Mouse (Mus musculus): ENCODE measurements around the gene Krtap24-1.

DNA sequence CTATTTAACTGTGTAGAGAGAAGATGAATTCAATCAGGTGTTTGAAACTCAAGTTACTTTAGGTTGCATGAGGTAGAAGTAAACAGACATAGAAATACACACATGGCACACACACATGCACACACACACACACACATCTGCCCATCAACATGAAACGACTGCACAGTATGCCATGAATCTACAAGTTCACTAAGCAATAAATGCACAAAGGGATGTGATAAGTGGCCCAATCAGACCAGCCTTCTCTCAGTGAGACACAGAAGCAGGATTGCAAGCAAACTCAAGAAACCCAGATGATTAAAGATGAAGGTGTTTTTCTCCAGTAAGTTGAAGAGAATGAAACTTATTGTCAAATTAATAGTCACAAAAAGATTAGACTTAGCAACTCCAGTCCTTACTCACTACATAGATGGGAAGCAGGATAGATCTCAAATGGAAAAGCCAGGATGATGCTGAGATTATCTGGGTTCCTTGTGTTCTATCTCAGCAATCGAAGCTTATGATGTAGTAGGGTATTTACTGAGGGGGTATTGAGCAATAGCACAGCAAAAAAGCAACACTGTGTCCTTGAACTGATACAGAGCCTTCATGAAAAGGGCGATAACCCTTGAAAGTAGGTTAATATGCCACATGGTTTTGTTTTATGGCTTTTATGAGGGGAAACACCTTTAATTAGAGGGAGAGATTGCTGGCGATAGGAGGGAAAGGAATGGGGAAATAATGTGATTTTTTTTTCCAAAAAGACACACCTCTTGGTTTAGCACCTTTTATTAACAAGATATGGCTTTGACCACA lies 36.0 kb downstream of the Krtap24-1 start:
- TF ChIP-seq CTCF (IDR thresholded peaks at IDR 0.05; ENCODE audit: low read depth, low read length) (no peak), EP300 (IDR thresholded peaks at IDR 0.05; ENCODE audit: insufficient read depth, low read depth, low read length) (no peak)
